Mouse (Mus musculus): ENCODE data around the gene Cavin2. TPM values are rescaled to one million over a fixed set of nuclear protein-coding genes. Genes with fewer than 3 reads are reported as not detected.
A peak's percentile ranks its signal among the peaks of the same experiment; 100 is the strongest.

Cavin2 gene
- 10 to 100 TPM; 81.7 to 88.6 TPM for total RNA-seq (2021)
- long read RNA-seq, experiment 1, transcript Cavin2-201 (2 exons, 3,055 nt), result major isoform, 192 of 208 reads
- long read RNA-seq, experiment 1, partial matches to known transcripts, result 14 of 208 reads
- long read RNA-seq, experiment 1, other reads (novel, unspliced or antisense), result 2 of 208 reads
- long read RNA-seq, experiment 2, transcript Cavin2-201 (2 exons, 3,055 nt), result major isoform, 171 of 186 reads
- long read RNA-seq, experiment 2, partial matches to known transcripts, result 14 of 186 reads
- long read RNA-seq, experiment 2, other reads (novel, unspliced or antisense), result 1 of 186 reads

- peak; percentile 44 for DNase-seq
These were observed at the start of gene Cavin2 for GRCm38 (mm10) chr1:51288755-51289619. Gene Cavin2 (plus strand): TSS chr1:51289126.

GRCm38 (mm10) chr1:51241311-51241986 lies 47.5 kb upstream of the Cavin2 start:
- DNase-seq, result no peak

- no peak for DNase-seq
These were observed 45.6 kb upstream of the Cavin2 start for GRCm38 (mm10) chr1:51243294-51243693.

GRCm38 (mm10) chr1:51243869-51244268 lies 45.1 kb upstream of the Cavin2 start:
- DNase-seq, result no peak

GRCm38 (mm10) chr1:51245381-51245780 lies 43.5 kb upstream of the Cavin2 start:
- DNase-seq, result no peak

- no peak for DNase-seq
These were observed 38.6 kb upstream of the Cavin2 start for GRCm38 (mm10) chr1:51250302-51250701.

- no peak for DNase-seq
These were observed 23.7 kb upstream of the Cavin2 start for GRCm38 (mm10) chr1:51265118-51265800.

- DNase-seq, result no peak
These were observed 23.0 kb upstream of the Cavin2 start for GRCm38 (mm10) chr1:51265926-51266325.

- DNase-seq, result no peak
These were observed 21.8 kb upstream of the Cavin2 start for GRCm38 (mm10) chr1:51267125-51267524.

- no peak for DNase-seq
These were observed 20.7 kb upstream of the Cavin2 start for GRCm38 (mm10) chr1:51268225-51268624.

- DNase-seq, result no peak
These were observed 18.6 kb upstream of the Cavin2 start for GRCm38 (mm10) chr1:51270196-51270935.

- no peak for DNase-seq
These were observed 17.1 kb upstream of the Cavin2 start for GRCm38 (mm10) chr1:51271845-51272244.

- DNase-seq, result no peak
These were observed 16.2 kb upstream of the Cavin2 start for GRCm38 (mm10) chr1:51272583-51273201.

GRCm38 (mm10) chr1:51277879-51278567 lies 10.9 kb upstream of the Cavin2 start:
- DNase-seq, result no peak

GRCm38 (mm10) chr1:51288201-51288600 lies 725 bp upstream of the Cavin2 start:
- DNase-seq, result no peak

- DNase-seq, result peak; percentile 14
These were observed 907 bp downstream of the Cavin2 start for GRCm38 (mm10) chr1:51289620-51290445.

- peak; percentile 37 for DNase-seq
These were observed 1.7 kb downstream of the Cavin2 start for GRCm38 (mm10) chr1:51290634-51291033.

- no peak for DNase-seq
These were observed 3.4 kb downstream of the Cavin2 start for GRCm38 (mm10) chr1:51292348-51292747.

- DNase-seq, result no peak
These were observed 11.5 kb downstream of the Cavin2 start for GRCm38 (mm10) chr1:51300295-51300930.
